Mouse (Mus musculus) erythroid progenitor cell, adult 5-6 weeks (primary cell): ENCODE data around the gene Hoxc4. TPM values are rescaled to one million over a fixed set of nuclear protein-coding genes. Genes with fewer than 3 reads are reported as not detected.

Source experiments
- ATAC-seq: replicated peaks from 2 replicates; pipeline ENCODE4 v1.8.0; 2016; ENCODE audit warnings: moderate number of reproducible peaks, mild to moderate bottlenecking, moderate TSS enrichment, inconsistent platforms; ENCODE audit not compliant: poor library complexity, low FRiP score, severe bottlenecking
- total RNA-seq, 2 experiments: library from RNA; stranded (forward) in 1 of 2; stranded (reverse) in 1 of 2; fragments of 150-400 nt in 1 of 2; fragments of 186-747, 209-891 nt in 1 of 2; gene quantifications; 2 replicates each; pipeline versions ENCODE4 v1.2.3 to v1.2.4; 2015 to 2017; ENCODE audit warnings: low replicate concordance in 2 of 2

The Hoxc4 gene
- total RNA-seq, 2 experiments from 2014 or later = not detected

DNA sequence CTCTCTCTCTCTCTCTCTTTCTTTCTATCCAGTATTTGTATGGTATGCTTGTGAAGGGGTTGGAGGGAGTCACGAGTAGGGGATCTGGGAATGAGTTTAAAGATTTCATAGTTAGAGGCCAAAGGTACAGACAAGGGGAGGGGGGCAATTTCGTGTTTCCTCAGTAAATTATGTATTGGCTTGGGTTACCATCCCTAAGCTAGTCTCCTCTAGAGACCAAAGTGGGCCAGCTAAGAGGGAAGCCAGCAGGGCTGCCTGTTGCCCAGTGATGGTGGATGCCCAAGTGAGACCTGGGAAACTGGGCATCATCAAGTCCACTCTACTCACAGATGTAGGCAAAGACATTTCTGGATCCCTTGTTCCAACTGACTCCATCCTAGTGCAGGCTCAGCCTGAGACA is 43.3 kb downstream of the Hoxc4 start:
- ATAC-seq = no peak

DNA sequence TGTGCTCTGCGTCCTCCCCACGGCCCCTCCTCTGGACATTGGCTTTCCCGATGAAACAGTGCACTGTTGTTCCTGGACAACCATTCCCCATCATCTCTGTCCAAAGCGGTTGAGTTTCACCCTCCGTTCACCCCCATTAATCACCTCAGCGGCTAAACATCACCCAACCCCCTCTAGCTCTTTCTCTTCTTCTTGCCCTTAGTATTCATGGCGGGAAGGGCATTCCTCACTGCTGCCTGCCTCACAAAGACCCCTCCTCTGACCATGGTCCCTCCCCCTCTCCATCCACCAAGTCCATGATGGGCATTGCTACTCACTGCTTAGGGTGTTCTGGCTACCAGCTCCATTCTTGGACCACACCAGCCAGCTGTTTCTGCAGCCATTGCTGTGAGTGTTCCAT is 46.9 kb downstream of the Hoxc4 start:
- no peak for ATAC-seq

DNA sequence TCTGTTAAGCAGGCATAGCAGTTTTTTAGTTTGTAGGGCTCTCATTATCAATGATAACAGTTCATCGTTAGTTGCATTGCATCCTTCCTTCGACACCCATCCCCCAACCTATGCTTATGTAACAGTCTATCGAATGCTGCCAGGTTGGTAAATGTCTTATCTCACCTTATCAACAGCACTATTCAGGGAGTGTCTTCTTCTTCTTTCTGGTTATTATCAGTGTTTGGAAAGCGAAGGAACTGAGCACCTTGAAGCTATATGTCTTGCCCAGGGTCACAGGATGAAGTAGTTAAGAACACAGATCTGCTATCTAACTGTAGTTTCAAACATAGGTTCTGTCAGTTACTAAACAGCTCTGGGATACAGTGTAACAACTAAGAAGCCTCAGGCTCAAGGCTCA is 49.0 kb downstream of the Hoxc4 start:
- no peak for ATAC-seq

DNA sequence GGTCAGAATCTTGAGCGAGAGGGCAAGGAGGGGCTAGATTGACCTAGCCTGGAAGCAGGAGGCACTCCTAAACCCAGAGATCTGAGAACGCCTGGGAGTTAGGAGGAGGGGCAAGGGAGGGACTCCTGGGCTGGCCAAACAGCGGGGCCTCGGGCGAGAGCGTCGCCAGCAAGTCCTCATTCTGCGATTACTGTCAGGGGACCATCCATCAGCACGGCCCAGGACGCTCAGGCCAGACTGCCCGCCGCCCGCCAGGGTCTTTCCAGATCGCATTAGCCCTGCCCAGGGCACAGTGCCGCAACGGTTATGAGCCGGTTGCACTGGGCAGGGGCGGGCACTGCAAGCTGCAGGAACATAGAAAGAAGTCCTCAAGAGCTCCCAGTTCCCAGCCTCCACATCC is 50.4 kb downstream of the Hoxc4 start:
- ATAC-seq = no peak

DNA sequence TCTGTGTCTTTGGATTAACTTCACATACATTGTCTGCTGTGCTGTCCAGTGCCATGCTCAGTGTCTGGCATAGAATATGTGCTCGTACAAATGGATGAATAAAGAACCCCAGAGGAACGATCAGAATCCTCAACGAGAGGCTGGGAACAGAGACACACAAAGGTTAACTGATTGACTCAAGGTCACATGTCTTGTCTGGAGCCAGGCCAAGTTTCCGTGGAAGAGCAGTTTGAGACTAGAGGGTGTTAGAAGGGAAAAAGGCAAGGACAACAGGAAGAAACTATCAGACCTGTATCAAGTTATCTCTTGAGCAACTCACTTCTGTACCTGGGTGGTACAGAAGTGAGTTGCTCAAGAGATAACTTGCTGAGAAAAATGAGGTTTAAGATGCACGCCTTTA is 52.5 kb downstream of the Hoxc4 start:
- no peak for ATAC-seq

DNA sequence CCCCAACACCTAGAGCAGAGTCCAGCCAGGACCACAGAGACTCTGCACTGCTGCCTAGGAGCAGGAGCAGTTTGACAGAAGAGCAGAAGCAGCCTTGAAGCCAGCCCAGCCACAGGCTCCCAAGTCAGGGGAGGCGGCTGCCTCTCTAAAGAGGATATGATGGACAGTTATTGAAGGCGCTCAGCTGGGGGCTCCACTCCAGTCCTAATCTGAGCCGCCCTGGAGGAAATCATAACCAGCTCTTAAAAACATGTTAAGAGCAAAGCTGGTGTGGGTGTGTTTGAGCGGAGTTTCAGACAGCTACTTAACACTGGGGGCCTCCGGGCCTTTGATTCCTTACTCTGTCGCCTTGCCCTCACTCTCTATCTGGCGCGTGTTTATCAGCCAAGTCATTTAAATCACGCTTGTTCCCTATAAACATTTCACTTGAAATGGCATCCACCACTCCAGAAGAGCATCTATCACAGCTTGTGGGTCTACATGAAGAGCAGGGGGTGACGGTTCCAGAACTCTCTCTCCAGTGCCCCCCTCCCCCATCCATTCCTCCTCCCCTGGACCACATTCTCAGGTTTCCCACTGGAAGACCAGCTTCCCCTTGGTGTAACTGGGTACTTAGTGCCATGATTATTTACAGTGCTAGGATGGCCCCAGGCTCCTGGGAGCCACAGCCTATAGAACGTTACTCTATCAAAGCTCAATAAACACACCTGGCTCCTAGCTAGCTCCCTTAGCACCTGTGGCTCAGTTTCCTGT is 56.1 kb downstream of the Hoxc4 start:
- ATAC-seq = no peak

DNA sequence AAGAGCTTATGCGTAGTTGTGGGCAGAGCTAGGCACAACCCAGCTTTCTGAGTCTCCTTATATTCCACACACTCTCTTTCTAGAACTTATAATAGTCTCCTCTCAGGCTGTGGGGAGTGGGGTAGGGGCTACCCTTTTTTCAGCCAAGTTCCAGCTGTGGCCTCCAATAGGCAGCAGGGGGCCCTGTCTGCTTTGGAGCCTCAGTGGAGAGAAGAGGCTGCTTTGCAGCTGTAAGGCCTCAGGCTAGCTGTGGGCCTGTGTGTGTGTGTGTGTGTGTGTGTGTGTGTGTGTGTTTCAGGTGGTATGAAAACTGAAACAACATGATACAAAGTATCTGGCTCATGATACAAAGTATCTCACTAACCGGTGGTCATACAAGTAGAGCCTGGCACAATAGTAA is 58.9 kb downstream of the Hoxc4 start:
- ATAC-seq = no peak

DNA sequence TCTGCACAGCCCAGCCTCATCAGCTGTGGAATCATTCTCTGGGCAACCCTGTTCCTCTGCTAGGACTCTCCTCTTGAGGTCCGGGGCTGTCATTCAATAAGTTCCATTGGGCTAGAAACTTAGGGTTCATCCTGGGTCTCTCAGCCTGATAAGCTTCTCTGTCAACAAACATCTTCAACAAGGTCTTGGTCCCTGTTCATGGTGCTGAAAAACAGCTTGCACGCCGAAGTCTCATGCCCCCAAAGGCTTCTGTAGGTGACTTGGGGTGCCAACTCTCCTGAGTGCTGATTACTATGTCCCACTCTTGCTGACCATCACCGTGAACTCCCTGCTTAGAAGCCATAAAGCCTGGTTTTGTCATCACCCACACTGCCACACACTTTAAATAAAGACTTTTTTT is 63.9 kb downstream of the Hoxc4 start:
- no peak for ATAC-seq

DNA sequence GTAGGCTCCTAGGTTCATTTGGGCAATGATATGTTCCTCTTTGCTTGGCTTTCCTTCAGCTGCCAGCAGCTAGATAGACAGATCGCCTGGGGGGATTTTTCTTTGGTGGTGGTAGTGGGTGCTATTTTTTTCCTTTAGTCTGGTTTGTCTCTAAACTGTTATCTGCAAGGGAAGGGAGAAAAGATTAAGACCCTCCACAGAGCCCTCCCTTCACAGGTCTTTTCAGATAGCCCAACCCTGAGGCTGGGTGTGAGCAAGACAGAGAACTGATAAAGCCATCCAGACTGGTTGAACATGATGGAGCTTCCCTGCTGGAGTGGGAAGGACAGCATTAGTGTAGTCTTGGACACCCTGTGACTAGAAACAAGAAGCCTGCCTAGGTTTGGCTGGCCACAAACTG is 64.9 kb downstream of the Hoxc4 start:
- no peak for ATAC-seq

DNA sequence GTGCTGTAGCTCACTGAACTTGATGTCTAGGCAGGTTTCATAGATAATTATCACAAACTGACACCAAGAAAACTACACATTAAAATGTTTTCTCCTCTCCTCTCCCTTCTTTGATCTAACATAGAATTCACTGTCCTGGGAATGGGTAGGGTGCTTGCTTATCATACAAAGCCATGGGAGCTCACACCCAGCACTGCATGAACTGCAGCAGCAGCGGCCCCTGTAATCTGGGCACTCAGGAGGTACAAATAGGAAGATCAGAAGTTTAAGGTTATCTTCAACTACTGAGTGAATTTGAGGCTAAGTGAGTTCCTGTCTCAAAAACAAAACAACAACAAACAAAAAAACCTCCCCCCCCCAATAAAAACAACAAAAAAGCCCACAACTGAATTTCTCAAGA is 66.2 kb downstream of the Hoxc4 start:
- ATAC-seq = no peak

DNA sequence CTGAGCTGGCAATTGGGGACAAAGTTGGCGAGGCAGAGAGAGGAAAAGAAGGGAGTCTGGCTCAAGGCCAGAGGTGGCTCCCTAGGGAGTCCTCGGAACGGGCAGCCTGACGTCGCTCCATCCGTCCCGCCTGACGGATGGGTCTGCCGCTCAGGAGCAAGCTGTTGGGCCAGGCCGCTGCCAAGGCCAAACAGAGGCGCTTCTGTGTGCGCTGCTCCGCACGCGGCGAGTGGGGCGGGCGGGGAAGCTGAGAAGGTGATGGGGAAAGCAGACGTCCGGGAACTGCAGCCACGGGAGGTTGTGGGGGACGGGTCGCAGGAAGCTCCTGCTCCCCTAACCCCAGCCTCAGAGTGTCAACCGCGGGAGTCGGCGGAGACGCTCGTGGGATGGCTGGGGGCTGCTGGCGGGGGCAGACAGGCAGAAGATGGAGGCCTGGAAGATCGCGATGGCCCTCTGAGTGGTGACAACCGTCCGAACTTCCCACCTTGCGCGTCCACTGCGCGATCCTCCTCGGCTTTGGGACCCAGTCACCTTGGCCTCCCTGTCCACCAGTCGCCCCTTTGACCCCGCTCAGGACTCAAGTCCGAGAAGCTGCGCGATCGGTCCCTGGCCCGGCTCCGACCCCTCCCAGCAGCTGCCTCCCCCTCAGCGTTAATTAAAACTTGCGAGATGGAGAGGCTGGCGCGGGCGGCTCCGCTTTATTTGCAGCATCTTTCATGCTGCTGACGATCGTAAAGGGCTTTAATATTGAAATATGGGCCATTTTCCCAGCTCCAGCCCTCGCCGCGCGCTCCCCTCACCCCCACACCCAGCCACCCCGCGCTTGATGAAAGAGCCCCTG is 67.3 kb downstream of the Hoxc4 start:
- ATAC-seq = no peak

Other genes starting within 250 kb of the Hoxc4 start
- gene Hoxc13, start 97.8 kb upstream of the Hoxc4 start, total RNA-seq (2015; ENCODE audit: low replicate concordance) = not detected in 2 replicates
- gene Hoxc13, start 97.8 kb upstream of the Hoxc4 start, total RNA-seq (2017; ENCODE audit: low replicate concordance) = not detected in 2 replicates
- not detected in 2 replicates for gene Hoxc12, start 82.2 kb upstream of the Hoxc4 start, total RNA-seq (2015; ENCODE audit: low replicate concordance)
- not detected in 2 replicates for gene Hoxc12, start 82.2 kb upstream of the Hoxc4 start, total RNA-seq (2017; ENCODE audit: low replicate concordance)
- not detected in 2 replicates for gene Hoxc11, start 64.5 kb upstream of the Hoxc4 start, total RNA-seq (2015; ENCODE audit: low replicate concordance)
- gene Hoxc11, start 64.5 kb upstream of the Hoxc4 start, total RNA-seq (2017; ENCODE audit: low replicate concordance) = not detected in 2 replicates
- gene Hoxc10, start 52.1 kb upstream of the Hoxc4 start, total RNA-seq (2015; ENCODE audit: low replicate concordance) = not detected in 2 replicates
- gene Hoxc10, start 52.1 kb upstream of the Hoxc4 start, total RNA-seq (2017; ENCODE audit: low replicate concordance) = not detected in 2 replicates
- not detected in 2 replicates for gene Hoxc5, start 51.5 kb upstream of the Hoxc4 start, total RNA-seq (2015; ENCODE audit: low replicate concordance)
- gene Hoxc5, start 51.5 kb upstream of the Hoxc4 start, total RNA-seq (2017; ENCODE audit: low replicate concordance) = not detected in 2 replicates
- gene Hoxc9, start 42.5 kb upstream of the Hoxc4 start, total RNA-seq (2015; ENCODE audit: low replicate concordance) = not detected in 2 replicates
- gene Hoxc9, start 42.5 kb upstream of the Hoxc4 start, total RNA-seq (2017; ENCODE audit: low replicate concordance) = not detected in 2 replicates
- gene Hoxc8, start 28.3 kb upstream of the Hoxc4 start, total RNA-seq (2015; ENCODE audit: low replicate concordance) = not detected in 2 replicates
- gene Hoxc8, start 28.3 kb upstream of the Hoxc4 start, total RNA-seq (2017; ENCODE audit: low replicate concordance) = not detected in 2 replicates
- gene Hoxc6, start 20.7 kb upstream of the Hoxc4 start, total RNA-seq (2015; ENCODE audit: low replicate concordance) = 1.1 TPM in 1 of 2 replicates, not detected in the other
- gene Hoxc6, start 20.7 kb upstream of the Hoxc4 start, total RNA-seq (2017; ENCODE audit: low replicate concordance) = not detected in 2 replicates
- 3.6 TPM in 1 of 2 replicates, not detected in the other for gene Smug1, start 148.2 kb downstream of the Hoxc4 start, total RNA-seq (2015; ENCODE audit: low replicate concordance)
- gene Smug1, start 148.2 kb downstream of the Hoxc4 start, total RNA-seq (2017; ENCODE audit: low replicate concordance) = 0.26 and 0.91 TPM in 2 replicates
- gene Cbx5, start 220.9 kb downstream of the Hoxc4 start, total RNA-seq (2015; ENCODE audit: low replicate concordance) = 181 and 243 TPM in 2 replicates
- gene Cbx5, start 220.9 kb downstream of the Hoxc4 start, total RNA-seq (2017; ENCODE audit: low replicate concordance) = 214 and 236 TPM in 2 replicates
- 198 and 238 TPM in 2 replicates for gene Hnrnpa1, start 221.5 kb downstream of the Hoxc4 start, total RNA-seq (2015; ENCODE audit: low replicate concordance)
- 338 and 377 TPM in 2 replicates for gene Hnrnpa1, start 221.5 kb downstream of the Hoxc4 start, total RNA-seq (2017; ENCODE audit: low replicate concordance)
- 368 and 436 TPM in 2 replicates for gene Nfe2, start 239.5 kb downstream of the Hoxc4 start, total RNA-seq (2015; ENCODE audit: low replicate concordance)
- 353 and 370 TPM in 2 replicates for gene Nfe2, start 239.5 kb downstream of the Hoxc4 start, total RNA-seq (2017; ENCODE audit: low replicate concordance)